Mouse (Mus musculus) olfactory bulb, adult 2 months (tissue): Measurements from ENCODE around the gene Tbca.

Source experiments
- CTCF ChIP-seq: fragments of 200-500 bp; IDR thresholded peaks from 2 replicates; pipeline ENCODE4 v1.5.1; 2012; ENCODE audit warnings: low read depth, mild to moderate bottlenecking, low read length, moderate library complexity; ENCODE audit not compliant: insufficient read depth
- POLR2A ChIP-seq: fragments of 200-500 bp; IDR thresholded peaks from 2 replicates; pipeline ENCODE4 v1.6.1; 2012; ENCODE audit warnings: mild to moderate bottlenecking, low read depth, low read length, moderate library complexity; ENCODE audit not compliant: insufficient read depth

- no peak for TF ChIP-seq CTCF
- TF ChIP-seq POLR2A: no peak
These were observed 31.8 kb downstream of the Tbca start for GRCm38 (mm10) chr13:94820516-94820915.
